Mouse (Mus musculus): ENCODE results near the gene Nubpl. TPM values are rescaled to one million over a fixed set of nuclear protein-coding genes. Genes with fewer than 3 reads are reported as not detected.

The Nubpl gene
- polyA plus RNA-seq, 1 experiment from 2014 or later: 17.6 TPM

DNA sequence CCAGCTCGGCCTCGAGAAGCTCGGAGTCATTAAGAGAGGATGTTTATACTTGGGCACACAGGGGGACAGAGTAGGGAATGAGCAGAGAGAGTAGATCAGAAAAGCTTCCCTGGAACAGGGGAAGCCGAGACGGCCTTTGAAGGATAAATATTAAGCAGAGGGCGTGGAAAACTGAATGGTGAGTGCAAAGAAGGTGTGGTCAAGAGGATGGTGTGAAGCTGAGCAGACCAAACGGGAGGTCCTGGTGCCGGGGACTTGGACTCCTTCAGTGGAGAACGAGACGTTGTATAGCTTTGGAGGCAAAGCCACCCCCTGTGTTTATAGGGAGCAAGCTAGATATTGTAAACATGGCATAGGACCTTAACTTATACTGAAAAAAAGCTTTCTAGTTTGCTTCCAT, 261.9 kb downstream of the Nubpl start:
- Histone ChIP-seq H3K36me3 (replicated peaks) (no peaks in the 10 kb centered on the region), H3K27ac (replicated peaks) (no peak overlapping the region), H3K4me3 (no peak overlapping the region), H3K27me3 (replicated peaks; ENCODE audit: low read depth, poor library complexity, severe bottlenecking) (no peaks in the 10 kb centered on the region), H3K4me1 (peaks cover 15% of the 10 kb centered on the region), H3K9me3 (no peaks in the 10 kb centered on the region)
- DNase-seq (ENCODE audit: low spot score): no peak
- 87% methylated on average over 10 of the region's 10 CpGs for WGBS

DNA sequence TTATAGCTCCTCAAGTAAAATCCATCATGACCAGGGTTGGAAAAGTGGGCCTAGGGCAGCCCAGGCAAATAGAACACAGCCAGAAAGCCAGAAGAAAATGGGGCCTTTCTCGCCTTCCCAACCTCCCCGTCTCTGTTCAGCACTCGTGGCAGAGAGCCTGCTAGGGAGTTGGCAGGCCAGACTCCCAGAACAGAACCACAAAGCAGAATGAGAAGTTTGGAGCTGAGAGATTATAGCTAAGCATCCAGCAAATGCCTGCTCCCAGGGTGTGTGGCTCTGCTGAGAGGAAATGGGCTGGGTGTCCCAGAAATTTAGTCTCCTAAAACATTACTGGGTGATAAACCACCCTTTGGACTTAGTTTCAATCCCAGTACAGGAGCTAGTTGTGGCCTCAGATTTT, 262.6 kb downstream of the Nubpl start:
- no peak for DNase-seq (ENCODE audit: low spot score)
- Histone ChIP-seq H3K27ac (replicated peaks) (no peak overlapping the region), H3K4me1 (peaks cover 15% of the 10 kb centered on the region), H3K36me3 (replicated peaks) (no peaks in the 10 kb centered on the region), H3K4me3 (no peak overlapping the region), H3K9me3 (no peaks in the 10 kb centered on the region), H3K27me3 (replicated peaks; ENCODE audit: low read depth, poor library complexity, severe bottlenecking) (no peaks in the 10 kb centered on the region)
- WGBS: 81% methylated on average over 3 of the region's 3 CpGs

DNA sequence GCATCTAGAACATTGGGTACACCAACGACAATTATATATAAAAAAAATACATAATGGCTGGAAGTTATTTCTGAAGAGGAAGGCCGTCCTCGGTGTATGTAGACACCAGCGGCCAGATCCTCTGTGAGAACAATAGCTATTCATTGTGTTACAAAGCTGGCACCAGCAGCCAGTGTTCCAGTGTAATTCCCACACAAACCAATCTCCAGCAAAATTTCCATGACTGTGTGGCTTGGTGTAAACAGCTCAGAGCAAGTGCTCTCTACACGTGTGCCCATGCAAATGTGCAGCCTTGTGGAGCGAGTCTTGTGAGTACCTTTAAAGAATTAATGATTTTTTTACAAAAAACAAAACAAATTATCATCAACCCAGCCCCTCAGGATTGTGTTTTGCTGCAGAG, 263.7 kb downstream of the Nubpl start:
- no peak for DNase-seq (ENCODE audit: low spot score)
- Histone ChIP-seq H3K36me3 (replicated peaks) (no peaks in the 10 kb centered on the region), H3K9me3 (no peaks in the 10 kb centered on the region), H3K27me3 (replicated peaks; ENCODE audit: low read depth, poor library complexity, severe bottlenecking) (no peaks in the 10 kb centered on the region), H3K4me3 (no peak overlapping the region), H3K27ac (replicated peaks) (no peak overlapping the region; the same call in 1 of the 2 replicates), H3K4me1 (peaks cover 15% of the 10 kb centered on the region)
- WGBS: 68% methylated on average over 6 of the region's 6 CpGs

Other genes starting within 250 kb of the Nubpl start
- 12.2 and 13.7 TPM in 2 replicates for gene Heatr5a, start 126.4 kb upstream of the Nubpl start, polyA plus RNA-seq (2016; fragmentation: Nextera tagmentation; extraction: Ambion mirVana)
- gene Dtd2, start 91.2 kb upstream of the Nubpl start, polyA plus RNA-seq (2016; fragmentation: Nextera tagmentation; extraction: Ambion mirVana): 23.5 and 24.3 TPM in 2 replicates
- not detected in 2 replicates for gene Gpr33, start 69.7 kb upstream of the Nubpl start, polyA plus RNA-seq (2016; fragmentation: Nextera tagmentation; extraction: Ambion mirVana)

Measured in embryonic facial prominence, embryonic 10.5 days (tissue).